Mouse (Mus musculus) cerebellum, adult 9-11 months (tissue): ENCODE measurements around the gene Fnd3c2.
A peak's percentile ranks its signal among the peaks of the same experiment; 100 is the strongest.
"Not testable (repeated sequence)": the region's sequence is repeated elsewhere in the genome, so short reads cannot be mapped to it uniquely, and the experiment has no call there.

Source experiments
- DNase-seq: peaks from one replicate; pipeline ENCODE4 v3.0.0; 2022

Fnd3c2 gene

GRCm38 (mm10) chrX:106255276-106255675 is at the start of gene Fnd3c2:
Fnd3c2 (minus strand) TSS chrX:106255376.
- DNase-seq, result no peak

- DNase-seq, result no peak
Observed at GRCm38 (mm10) chrX:106284441-106284840, 29.3 kb upstream of the Fnd3c2 start.

GRCm38 (mm10) chrX:106221058-106221457 is 34.1 kb downstream of the Fnd3c2 start, which contains the start of gene Taf9b:
Taf9b (minus strand) TSS chrX:106221158.
- no peak for DNase-seq

- DNase-seq, result peak; percentile 88
Observed at GRCm38 (mm10) chrX:106219171-106220032, 35.8 kb downstream of the Fnd3c2 start.

- no peak for DNase-seq
Observed at GRCm38 (mm10) chrX:106209100-106209499, 46.1 kb downstream of the Fnd3c2 start.

GRCm38 (mm10) chrX:106198904-106199303 is 56.3 kb downstream of the Fnd3c2 start:
- DNase-seq, result no peak

GRCm38 (mm10) chrX:106197308-106197707 is 57.9 kb downstream of the Fnd3c2 start:
- no peak for DNase-seq

- not testable (repeated sequence) for DNase-seq
Observed at GRCm38 (mm10) chrX:106194361-106194760, 60.8 kb downstream of the Fnd3c2 start.

- no peak for DNase-seq
Observed at GRCm38 (mm10) chrX:106190091-106190490, 65.1 kb downstream of the Fnd3c2 start.

- DNase-seq, result no peak
Observed at GRCm38 (mm10) chrX:106189356-106189755, 65.8 kb downstream of the Fnd3c2 start.

- peak; percentile 53 for DNase-seq
Observed at GRCm38 (mm10) chrX:106187737-106188136, 67.4 kb downstream of the Fnd3c2 start.

- peak; percentile 98 for DNase-seq
Observed at GRCm38 (mm10) chrX:106186713-106187649, 68.2 kb downstream of the Fnd3c2 start, which contains the start of gene Pgk1. Pgk1 (plus strand) TSS chrX:106187100.

GRCm38 (mm10) chrX:106185706-106186105 is 69.5 kb downstream of the Fnd3c2 start:
- DNase-seq, result no peak
